Mouse (Mus musculus) limb, embryonic 13.5 days (tissue): ENCODE data around the gene Map4k4. TPM values are rescaled to one million over a fixed set of nuclear protein-coding genes. Genes with fewer than 3 reads are reported as not detected.

ENCODE experiments used
- ATAC-seq: fragments of 200-750 bp; cut with Nextera tagmentation; 2 replicates; pipeline ENCODE4 v1.8.0; 2017; ENCODE audit warnings: low read depth, moderate number of reproducible peaks, moderate TSS enrichment; ENCODE audit not compliant: low FRiP score
- H3K27ac ChIP-seq: fragments of 300-500 bp; sonication (generic); 2 replicates; pipeline ENCODE4 v1.5.1; 2015; ENCODE audit warnings: inconsistent platforms, mild to moderate bottlenecking, moderate library complexity
- H3K27me3 ChIP-seq: fragments of 300-500 bp; sonication (generic); 2 replicates; pipeline ENCODE4 v1.6.1; 2015; ENCODE audit warnings: mild to moderate bottlenecking, inconsistent platforms
- H3K36me3 ChIP-seq: fragments of 300-500 bp; sonication (generic); 2 replicates; pipeline ENCODE4 v1.6.1; 2015; ENCODE audit warnings: inconsistent platforms, mild to moderate bottlenecking, moderate library complexity
- H3K4me1 ChIP-seq: fragments of 300-500 bp; sonication (generic); 2 replicates; pipeline ENCODE4 v1.6.1; 2015; ENCODE audit warnings: inconsistent platforms
- H3K4me2 ChIP-seq: fragments of 300-500 bp; sonication (generic); replicated peaks from 2 replicates; pipeline ENCODE4 v1.6.1; 2015; ENCODE audit warnings: inconsistent platforms, mild to moderate bottlenecking, moderate library complexity
- H3K4me3 ChIP-seq: fragments of 300-500 bp; sonication (generic); 2 replicates; pipeline ENCODE4 v1.5.1; 2015; ENCODE audit warnings: moderate library complexity, mild to moderate bottlenecking, inconsistent platforms
- H3K9ac ChIP-seq: fragments of 300-500 bp; sonication (generic); 2 replicates; pipeline ENCODE4 v1.6.1; 2015; ENCODE audit warnings: mild to moderate bottlenecking, inconsistent platforms
- H3K9me3 ChIP-seq: fragments of 300-500 bp; sonication (generic); 2 replicates; pipeline ENCODE4 v1.6.1; 2016; ENCODE audit warnings: inconsistent platforms
- WGBS: fragments of 180-500 bp; shearing (Covaris S2); methylation state at CpG from one replicate; pipeline ENCODE4 v1.1.7; 2015; 5-methylcytosine and 5-hydroxymethylcytosine counted together
- polyA plus RNA-seq: library from polyadenylated mRNA; unstranded; fragments of >200 nt; fragmentation: Nextera tagmentation; extraction: Ambion mirVana; gene quantifications from 2 replicates; pipeline ENCODE4 v1.2.1, GENCODE M21; 2015

Gene Map4k4
- polyA plus RNA-seq, 1 experiment from 2014 or later, result 49.3 TPM

DNA sequence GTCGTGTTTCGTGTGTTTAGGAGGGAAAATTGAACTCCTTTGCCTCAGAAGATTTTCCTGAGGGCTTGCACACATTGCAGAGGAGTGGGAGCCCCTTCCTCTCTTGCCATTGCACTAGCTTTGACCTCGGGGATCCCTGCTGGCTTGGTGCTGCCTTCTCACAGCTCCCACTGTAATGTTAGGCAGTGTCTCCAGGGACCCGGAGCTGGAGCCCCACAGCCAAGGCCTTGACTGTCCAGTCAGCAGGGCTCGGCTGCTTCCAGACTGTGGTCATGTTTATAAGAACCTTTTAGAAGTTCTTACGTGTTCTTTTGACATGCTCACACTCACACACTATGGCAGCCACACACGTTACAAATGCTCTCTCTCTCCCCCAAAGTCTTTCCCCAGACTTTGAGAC lies 93.2 kb downstream of the Map4k4 start:
- Histone ChIP-seq H3K27me3 (no peaks in the 10 kb centered on the region), H3K27ac (no peak overlapping the region), H3K36me3 (peaks cover 96% of the 10 kb centered on the region), H3K4me3 (no peak overlapping the region), H3K4me1 (no peaks in the 10 kb centered on the region), H3K9me3 (no peaks in the 10 kb centered on the region), H3K9ac (no peak overlapping the region), H3K4me2 (no peak overlapping the region)
- WGBS, result 87% methylated on average over 7 of the region's 7 CpGs
- ATAC-seq, result no peak

DNA sequence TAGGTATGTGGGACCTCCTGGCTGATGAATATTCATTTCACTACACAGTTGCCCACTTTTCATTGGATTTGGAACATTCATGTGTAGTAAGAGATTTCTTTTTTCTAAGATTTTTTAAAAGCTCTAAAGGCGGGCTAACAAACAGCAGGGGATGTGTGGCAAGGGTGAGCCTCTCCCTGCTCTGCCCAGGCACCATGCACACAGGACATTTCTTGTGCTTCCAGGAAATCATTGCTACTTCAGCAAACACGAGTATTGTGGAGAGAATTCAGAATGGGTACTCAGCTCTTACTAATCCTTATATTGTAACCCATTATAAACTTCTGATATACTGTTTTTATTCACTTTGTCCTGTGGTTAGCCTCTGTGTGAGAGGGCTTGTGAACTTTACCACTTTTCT lies 94.9 kb downstream of the Map4k4 start:
- H3K36me3 ChIP-seq, result peaks cover 95% of the 10 kb centered on the region
- H3K27me3 ChIP-seq, result no peaks in the 10 kb centered on the region
- ATAC-seq, result no peak
- no peaks in the 10 kb centered on the region for H3K4me1 ChIP-seq
- no peaks in the 10 kb centered on the region for H3K9me3 ChIP-seq
- H3K4me3 ChIP-seq, result no peak overlapping the region
- WGBS, result 89% methylated on average over 2 of the region's 2 CpGs
- H3K9ac ChIP-seq, result no peak overlapping the region
- H3K27ac ChIP-seq, result no peak overlapping the region
- H3K4me2 ChIP-seq, result no peak overlapping the region

DNA sequence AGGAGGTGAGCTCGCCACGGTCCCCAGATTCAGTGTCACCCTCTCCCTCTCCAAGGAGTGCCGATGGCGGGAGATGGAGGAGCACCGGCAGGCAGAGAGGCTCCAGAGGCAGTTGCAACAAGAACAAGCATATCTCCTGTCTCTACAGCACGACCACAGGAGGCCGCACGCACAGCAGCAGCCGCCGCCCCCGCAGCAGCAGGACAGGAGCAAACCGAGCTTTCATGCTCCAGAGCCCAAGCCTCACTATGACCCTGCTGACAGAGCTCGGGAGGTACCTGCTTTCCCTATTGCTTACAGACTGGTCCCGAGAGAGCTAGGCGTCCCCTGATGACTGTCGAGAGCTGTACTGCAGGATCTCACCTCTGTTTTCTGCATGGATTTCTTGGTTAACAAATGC lies 99.8 kb downstream of the Map4k4 start:
- ATAC-seq, result no peak
- Histone ChIP-seq H3K4me3 (no peak overlapping the region), H3K27me3 (no peaks in the 10 kb centered on the region), H3K4me1 (no peaks in the 10 kb centered on the region), H3K9ac (no peak overlapping the region), H3K9me3 (no peaks in the 10 kb centered on the region), H3K36me3 (peaks cover 91% of the 10 kb centered on the region), H3K4me2 (no peak overlapping the region), H3K27ac (no peak overlapping the region; the same call in 1 of the 2 replicates)
- WGBS, result 86% methylated on average over 16 of the region's 16 CpGs

DNA sequence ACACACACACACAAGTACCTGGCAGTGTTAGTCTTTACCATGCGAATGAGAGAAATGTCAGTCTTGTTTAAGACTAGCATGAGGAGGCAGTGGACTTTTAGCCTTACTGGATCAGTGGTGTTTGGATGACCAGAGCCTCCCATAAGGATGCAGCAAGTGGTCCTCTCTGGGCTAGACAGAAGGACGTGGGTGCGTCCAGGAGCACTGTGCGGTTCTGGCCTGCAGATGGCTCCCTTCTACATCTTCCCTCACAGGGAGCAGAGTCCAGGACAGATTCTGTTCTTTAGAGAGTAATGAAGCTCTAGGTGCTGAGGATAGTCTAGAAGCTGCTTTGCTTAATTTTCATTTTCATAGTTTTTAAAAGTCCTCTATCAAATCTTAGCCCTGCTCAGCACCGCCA lies 100.2 kb downstream of the Map4k4 start:
- H3K9ac ChIP-seq, result no peak overlapping the region
- no peaks in the 10 kb centered on the region for H3K9me3 ChIP-seq
- no peak overlapping the region for H3K27ac ChIP-seq
- no peaks in the 10 kb centered on the region for H3K4me1 ChIP-seq
- no peak overlapping the region for H3K4me2 ChIP-seq
- no peaks in the 10 kb centered on the region for H3K27me3 ChIP-seq
- peaks cover 91% of the 10 kb centered on the region for H3K36me3 ChIP-seq
- H3K4me3 ChIP-seq, result no peak overlapping the region
- WGBS, result 71% methylated on average over 5 of the region's 5 CpGs
- ATAC-seq, result no peak

DNA sequence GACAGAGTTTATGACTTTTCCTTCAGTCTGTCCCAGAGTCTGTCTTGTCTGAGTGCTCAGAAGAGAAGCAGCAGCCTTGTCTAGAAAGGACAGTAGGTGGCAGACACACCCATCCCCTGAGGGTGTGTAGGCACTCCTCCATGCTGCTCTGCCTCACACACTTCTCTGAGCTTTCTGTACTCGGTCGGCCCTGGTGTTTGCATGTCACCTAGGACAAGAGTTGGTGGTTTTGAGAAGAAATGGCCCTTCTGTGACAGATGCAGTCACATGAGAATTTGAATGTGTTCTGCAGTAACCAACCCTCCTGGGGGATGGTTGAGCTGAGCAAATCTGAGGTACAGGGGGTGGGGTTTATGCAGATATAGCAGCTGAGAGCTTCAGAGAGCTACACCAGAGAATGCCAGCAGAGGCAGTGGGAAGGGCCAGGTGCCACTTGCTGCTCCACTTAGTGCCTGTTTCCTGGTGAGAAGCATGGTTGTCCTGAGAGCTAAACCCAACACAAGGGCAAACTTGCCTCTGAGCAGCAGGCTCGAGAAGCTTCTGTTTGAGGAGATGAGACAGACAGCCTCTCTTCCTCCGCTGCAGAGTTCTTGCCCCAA lies 101.5 kb downstream of the Map4k4 start:
- no peak overlapping the region; the same call in 1 of the 2 replicates for H3K27ac ChIP-seq
- ATAC-seq, result no peak
- no peak overlapping the region for H3K4me3 ChIP-seq
- no peak overlapping the region for H3K9ac ChIP-seq
- no peaks in the 10 kb centered on the region for H3K27me3 ChIP-seq
- WGBS, result 74% methylated on average over 4 of the region's 4 CpGs
- H3K36me3 ChIP-seq, result peaks cover 91% of the 10 kb centered on the region
- no peaks in the 10 kb centered on the region for H3K4me1 ChIP-seq
- no peak overlapping the region for H3K4me2 ChIP-seq
- no peaks in the 10 kb centered on the region for H3K9me3 ChIP-seq

DNA sequence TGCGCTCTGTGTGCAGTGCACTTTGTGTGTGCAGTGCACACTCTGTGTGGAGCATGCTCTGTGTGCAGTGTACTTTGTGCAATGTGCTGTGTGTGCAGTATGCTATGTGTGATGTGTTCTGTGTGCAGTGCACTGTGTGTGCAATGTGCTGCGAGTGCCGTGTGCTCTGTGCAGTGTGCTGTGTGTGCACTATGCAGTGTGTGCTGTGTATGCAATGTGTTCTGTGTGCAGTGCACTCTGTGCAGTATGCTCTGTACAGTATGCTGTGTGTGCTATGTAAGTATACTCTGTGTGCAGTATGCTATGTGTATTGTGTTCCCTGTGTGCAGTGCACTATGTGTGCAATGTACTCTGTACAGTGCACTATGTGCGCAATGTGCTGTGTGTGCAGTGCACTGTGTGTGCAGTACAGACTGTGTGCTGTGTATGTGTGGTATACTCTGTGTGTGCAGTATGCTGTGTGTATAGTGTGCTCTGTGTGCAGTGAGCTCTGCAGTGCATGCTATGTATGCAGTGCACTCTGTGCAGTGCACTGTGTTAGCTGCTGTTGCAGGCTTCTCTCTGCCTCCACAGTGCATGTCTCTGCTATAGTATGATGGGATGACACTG lies 105.4 kb downstream of the Map4k4 start:
- no peak for ATAC-seq
- WGBS, result 97% methylated on average over 4 of the region's 4 CpGs
- H3K9me3 ChIP-seq, result no peaks in the 10 kb centered on the region
- H3K4me3 ChIP-seq, result no peak overlapping the region
- H3K4me2 ChIP-seq, result no peak overlapping the region
- H3K9ac ChIP-seq, result no peak overlapping the region
- H3K27me3 ChIP-seq, result no peaks in the 10 kb centered on the region
- peaks cover 91% of the 10 kb centered on the region for H3K36me3 ChIP-seq
- no peaks in the 10 kb centered on the region for H3K4me1 ChIP-seq
- H3K27ac ChIP-seq, result no peak overlapping the region

DNA sequence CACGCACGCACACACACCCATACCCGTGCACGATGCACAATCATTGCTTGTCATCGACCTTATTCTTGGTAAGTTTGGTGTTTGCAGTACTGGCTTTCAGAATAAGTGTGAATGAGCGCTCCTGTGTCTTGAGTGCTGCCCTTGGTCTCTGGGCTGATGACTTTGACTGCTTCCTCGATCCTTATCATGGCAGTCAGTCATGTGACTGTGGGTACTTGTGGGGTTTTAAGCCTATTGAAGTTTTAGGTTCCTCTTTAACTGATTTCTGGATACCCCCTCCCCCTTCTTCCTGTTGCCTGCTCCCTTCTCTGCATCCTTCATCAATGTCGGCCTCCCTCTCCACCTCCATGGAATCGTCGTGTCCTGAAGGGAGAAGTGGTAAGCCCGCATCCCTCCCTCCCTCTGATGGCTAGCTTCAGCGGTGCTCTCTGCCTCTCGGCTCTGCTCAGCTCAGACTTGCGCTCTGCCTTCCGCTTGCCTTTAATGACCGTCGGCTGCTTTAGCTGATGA lies 107.3 kb downstream of the Map4k4 start:
- Histone ChIP-seq H3K36me3 (peaks cover 95% of the 10 kb centered on the region), H3K4me3 (no peak overlapping the region), H3K4me2 (no peak overlapping the region), H3K9me3 (no peaks in the 10 kb centered on the region), H3K27ac (no peak overlapping the region), H3K27me3 (no peaks in the 10 kb centered on the region), H3K4me1 (no peaks in the 10 kb centered on the region), H3K9ac (no peak overlapping the region)
- WGBS, result 75% methylated on average over 17 of the region's 17 CpGs
- no peak for ATAC-seq

DNA sequence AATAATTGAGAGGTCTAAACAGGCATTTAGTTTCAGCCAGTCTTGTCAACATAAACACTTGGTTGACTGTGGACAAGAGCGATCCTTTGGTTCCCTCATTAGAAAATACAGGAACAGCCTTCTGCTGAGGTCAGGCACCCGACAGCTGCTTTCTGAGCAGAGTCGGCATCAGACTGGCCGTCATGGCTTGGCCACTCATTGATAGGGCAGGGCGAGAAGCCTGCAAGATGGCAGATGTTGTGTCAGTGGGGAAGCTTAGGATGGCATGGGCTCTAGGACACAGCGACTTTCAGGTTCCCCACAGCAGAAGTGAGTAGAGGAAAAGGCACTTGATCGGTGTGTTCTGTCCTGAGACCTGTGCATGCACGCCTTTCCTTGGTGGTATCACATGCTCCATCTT lies 112.0 kb downstream of the Map4k4 start:
- Histone ChIP-seq H3K9ac (no peak overlapping the region), H3K9me3 (no peaks in the 10 kb centered on the region), H3K27me3 (no peaks in the 10 kb centered on the region), H3K4me1 (no peaks in the 10 kb centered on the region), H3K4me3 (no peak overlapping the region), H3K27ac (no peak overlapping the region), H3K4me2 (no peak overlapping the region), H3K36me3 (peaks cover 97% of the 10 kb centered on the region)
- ATAC-seq, result no peak
- 97% methylated on average over 8 of the region's 8 CpGs for WGBS

DNA sequence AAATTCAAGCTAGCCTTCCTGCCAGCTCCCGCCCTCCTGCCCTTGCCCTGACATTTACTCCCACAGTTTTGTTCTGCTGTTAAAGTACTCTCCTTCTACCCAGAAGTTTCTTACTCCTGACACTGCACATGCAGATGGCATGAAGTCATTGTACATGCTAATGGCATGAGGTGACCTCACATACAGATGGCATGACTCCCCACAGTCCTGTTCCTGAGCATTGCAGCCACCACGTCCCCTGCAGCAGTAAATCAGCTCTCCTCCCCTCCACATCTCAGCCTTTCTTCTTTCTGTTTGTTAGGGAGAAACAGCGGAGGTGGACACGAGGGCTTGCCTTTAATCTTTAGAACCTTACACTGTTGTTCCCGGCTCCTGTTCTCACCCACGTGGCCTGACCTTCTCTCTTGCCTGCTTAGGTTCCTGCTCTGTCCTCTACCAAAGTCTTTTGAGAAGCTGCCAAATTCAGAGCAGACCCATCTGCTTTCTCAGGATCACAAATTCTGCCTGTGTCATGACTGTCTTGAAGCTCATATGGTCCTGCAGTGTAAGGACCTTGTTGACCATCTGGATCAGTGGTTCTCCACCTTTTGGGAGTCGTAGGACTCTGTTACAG lies 114.5 kb downstream of the Map4k4 start:
- Histone ChIP-seq H3K4me2 (no peak overlapping the region), H3K36me3 (peaks cover 95% of the 10 kb centered on the region), H3K9ac (no peak overlapping the region), H3K4me3 (no peak overlapping the region), H3K9me3 (no peaks in the 10 kb centered on the region), H3K27ac (no peak overlapping the region), H3K27me3 (no peaks in the 10 kb centered on the region), H3K4me1 (no peaks in the 10 kb centered on the region)
- WGBS, result 82% methylated on average over 7 of the region's 7 CpGs
- ATAC-seq, result no peak

DNA sequence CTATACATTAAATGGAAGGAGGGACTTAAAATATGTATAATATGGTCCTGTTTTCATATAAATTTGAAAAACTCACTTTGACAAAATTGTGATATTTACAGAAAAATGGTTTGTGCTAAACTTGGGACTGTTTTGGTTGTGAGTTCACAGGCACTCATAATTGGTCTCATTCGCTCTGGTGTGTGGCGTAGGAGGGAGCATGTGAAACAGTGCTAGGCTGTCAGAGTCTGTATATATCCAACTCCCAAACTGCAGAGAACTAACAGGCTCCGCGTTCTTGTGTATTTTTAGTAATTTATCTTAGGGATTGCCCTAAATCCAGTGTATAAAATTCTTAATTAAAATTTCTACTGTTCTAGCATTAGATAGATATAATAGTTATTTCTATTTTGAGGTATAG lies 120.9 kb downstream of the Map4k4 start:
- Histone ChIP-seq H3K4me3 (no peak overlapping the region), H3K36me3 (peaks cover 90% of the 10 kb centered on the region), H3K27me3 (no peaks in the 10 kb centered on the region), H3K9ac (no peak overlapping the region), H3K27ac (no peak overlapping the region), H3K4me1 (no peaks in the 10 kb centered on the region), H3K4me2 (no peak overlapping the region), H3K9me3 (no peaks in the 10 kb centered on the region)
- ATAC-seq, result no peak
- 94% methylated on average over 4 of the region's 4 CpGs for WGBS

DNA sequence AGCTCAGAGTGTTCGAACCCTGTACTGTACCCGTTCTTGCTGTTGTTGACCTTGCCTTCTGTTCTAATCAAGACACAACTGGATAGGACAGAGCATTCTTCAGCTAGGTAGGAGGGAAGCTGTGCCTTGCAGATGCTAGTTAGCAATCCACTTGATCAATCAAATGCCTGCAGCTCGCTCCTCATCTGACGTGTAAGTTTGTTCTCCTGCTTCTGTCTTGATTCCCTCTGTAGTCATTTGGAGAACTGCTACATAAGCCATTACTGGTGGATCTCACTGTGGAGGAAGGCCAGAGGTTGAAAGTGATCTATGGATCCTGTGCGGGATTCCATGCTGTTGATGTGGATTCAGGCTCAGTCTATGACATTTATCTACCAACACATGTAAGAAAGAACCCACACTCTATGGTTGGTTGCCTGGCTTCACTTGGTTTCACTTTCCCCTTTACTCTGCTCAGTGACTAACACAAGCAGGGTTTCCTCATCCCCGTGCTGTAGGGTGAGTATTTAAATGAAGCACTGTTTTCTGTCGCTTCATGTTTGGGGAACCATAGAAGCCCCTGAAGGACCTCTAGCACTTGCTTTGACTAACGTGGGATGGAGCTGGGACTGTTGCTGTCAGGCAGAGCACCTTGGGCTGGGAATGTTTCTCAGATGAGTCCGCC lies 121.9 kb downstream of the Map4k4 start:
- H3K36me3 ChIP-seq, result peaks cover 91% of the 10 kb centered on the region
- H3K9me3 ChIP-seq, result no peaks in the 10 kb centered on the region
- H3K4me3 ChIP-seq, result no peak overlapping the region
- H3K4me1 ChIP-seq, result no peaks in the 10 kb centered on the region
- no peak overlapping the region for H3K4me2 ChIP-seq
- no peak for ATAC-seq
- 91% methylated on average over 9 of the region's 9 CpGs for WGBS
- no peaks in the 10 kb centered on the region for H3K27me3 ChIP-seq
- H3K27ac ChIP-seq, result no peak overlapping the region
- no peak overlapping the region for H3K9ac ChIP-seq

DNA sequence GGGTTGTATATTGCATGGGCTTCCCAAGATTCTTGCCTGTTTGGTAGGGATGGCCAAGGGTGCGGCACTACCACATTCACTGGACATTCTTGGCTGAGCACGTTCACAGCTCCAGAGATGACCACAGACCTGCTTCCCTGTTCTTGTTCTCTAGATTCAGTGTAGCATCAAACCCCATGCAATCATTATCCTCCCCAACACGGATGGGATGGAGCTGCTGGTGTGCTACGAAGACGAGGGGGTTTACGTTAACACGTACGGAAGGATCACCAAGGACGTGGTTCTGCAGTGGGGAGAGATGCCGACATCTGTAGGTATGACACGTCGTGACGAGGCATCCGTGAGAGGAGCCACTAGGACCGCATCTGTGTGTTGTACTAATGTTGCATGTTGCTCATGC lies 122.5 kb downstream of the Map4k4 start:
- WGBS, result 99% methylated on average over 15 of the region's 15 CpGs

More for the DNA sequence above, 122.5 kb downstream of the Map4k4 start:
- H3K9me3 ChIP-seq, result no peaks in the 10 kb centered on the region
- H3K27ac ChIP-seq, result no peak overlapping the region
- no peaks in the 10 kb centered on the region for H3K4me1 ChIP-seq
- H3K9ac ChIP-seq, result no peak overlapping the region
- H3K27me3 ChIP-seq, result no peaks in the 10 kb centered on the region
- no peak overlapping the region for H3K4me2 ChIP-seq
- no peak for ATAC-seq
- no peak overlapping the region for H3K4me3 ChIP-seq
- peaks cover 92% of the 10 kb centered on the region for H3K36me3 ChIP-seq
